Mouse (Mus musculus) midbrain, embryonic 14.5 days (tissue): ENCODE measurements at regions not wholly inside any gene's neighbourhood (a gene's known extent, or its start where the extent isn't known, plus 50 kb on each side); places are given as distances from the start of the nearest gene placed in this dataset.

Experiments used
- ATAC-seq: fragments of 200-750 bp; cut with Nextera tagmentation; 2 replicates; pipeline ENCODE4 v1.8.0; 2017; ENCODE audit warnings: moderate number of reproducible peaks, moderate library complexity; ENCODE audit not compliant: low FRiP score, low TSS enrichment
- DNase-seq: peaks from one replicate; pipeline ENCODE4 v3.0.0-alpha.2; 2015
- H3K27ac ChIP-seq: fragments of 300-500 bp; sonication (generic); replicated peaks from 2 replicates; pipeline ENCODE4 v1.5.1; 2014; ENCODE audit warnings: mild to moderate bottlenecking, low read depth, low read length, moderate library complexity
- H3K27me3 ChIP-seq: fragments of 300-500 bp; sonication (generic); 2 replicates; pipeline ENCODE4 v1.6.1; 2014; ENCODE audit warnings: low read length, control low read depth, mixed read lengths; ENCODE audit not compliant: control insufficient read depth, insufficient read depth
- H3K36me3 ChIP-seq: fragments of 300-500 bp; sonication (generic); 2 replicates; pipeline ENCODE4 v1.6.1; 2014; ENCODE audit warnings: low read length, control low read depth; ENCODE audit not compliant: control insufficient read depth, insufficient read depth
- H3K4me1 ChIP-seq: fragments of 300-500 bp; sonication (generic); 2 replicates; pipeline ENCODE4 v1.6.1; 2014; ENCODE audit warnings: mild to moderate bottlenecking, antibody characterized with exemption, low read length, control low read depth; ENCODE audit not compliant: control insufficient read depth, insufficient read depth
- H3K4me2 ChIP-seq: fragments of 300-500 bp; sonication (generic); 2 replicates; pipeline ENCODE4 v1.6.1; 2014; ENCODE audit warnings: mild to moderate bottlenecking, low read length, moderate library complexity
- H3K4me3 ChIP-seq: fragments of 300-500 bp; sonication (generic); replicated peaks from 2 replicates; pipeline ENCODE4 v1.5.1; 2014; ENCODE audit warnings: low read depth, low read length
- H3K9ac ChIP-seq: fragments of 300-500 bp; sonication (generic); replicated peaks from 2 replicates; pipeline ENCODE4 v1.6.1; 2014; ENCODE audit warnings: mild to moderate bottlenecking, low read length, moderate library complexity
- H3K9me3 ChIP-seq: fragments of 300-500 bp; sonication (generic); 2 replicates; pipeline ENCODE4 v1.6.1; 2016; ENCODE audit warnings: low read length, control low read depth, mixed read lengths; ENCODE audit not compliant: control insufficient read depth
- WGBS: fragments of 180-500 bp; shearing (Covaris S2); extraction: QIAGEN DNeasy Blood & Tissue Kit; methylation state at CpG from one replicate; pipeline ENCODE4 v1.1.7; 2014; 5-methylcytosine and 5-hydroxymethylcytosine counted together

- Histone ChIP-seq H3K4me1 (peaks cover 13% of the 10 kb centered on the region), H3K4me3 (peak overlapping the region; percentile 7; the same call in 1 of the 2 replicates), H3K9me3 (no peaks in the 10 kb centered on the region), H3K9ac (peak overlapping the region; percentile 17; the same call in 1 of the 2 replicates), H3K36me3 (no peaks in the 10 kb centered on the region), H3K27me3 (peaks cover 3% of the 10 kb centered on the region), H3K4me2 (peak overlapping the region; percentile 51), H3K27ac (peak overlapping the region; percentile 28)
- under 1% methylated on average over 12 of the region's 12 CpGs for WGBS
- peak; percentile 73 for DNase-seq
- ATAC-seq: peak; percentile 60; the same call in 1 of the 2 replicates
These were observed 80.5 kb upstream of the Mon1b start for GRCm38 (mm10) chr8:113554700-113555455.

GRCm38 (mm10) chr8:113556994-113557393 lies 78.4 kb upstream of the Mon1b start:
- Histone ChIP-seq H3K9ac (no peak overlapping the region), H3K4me2 (no peak overlapping the region), H3K36me3 (no peaks in the 10 kb centered on the region), H3K4me1 (peaks cover 13% of the 10 kb centered on the region), H3K9me3 (no peaks in the 10 kb centered on the region), H3K27me3 (no peaks in the 10 kb centered on the region; the same call in 1 of the 2 replicates), H3K4me3 (no peak overlapping the region), H3K27ac (no peak overlapping the region)
- DNase-seq (no peak), ATAC-seq (no peak)
- 72% methylated on average over 5 of the region's 5 CpGs for WGBS

- 73% methylated on average over 10 of the region's 10 CpGs for WGBS
- H3K36me3 ChIP-seq: no peaks in the 10 kb centered on the region
- H3K4me3 ChIP-seq: no peak overlapping the region
- no peak for DNase-seq
- H3K27ac ChIP-seq: no peak overlapping the region
- H3K4me2 ChIP-seq: no peak overlapping the region
- no peak overlapping the region for H3K9ac ChIP-seq
- H3K27me3 ChIP-seq: no peaks in the 10 kb centered on the region
- no peaks in the 10 kb centered on the region for H3K9me3 ChIP-seq
- no peak for ATAC-seq
- peaks cover 2% of the 10 kb centered on the region for H3K4me1 ChIP-seq
These were observed 54.3 kb upstream of the Mon1b start for GRCm38 (mm10) chr8:113581098-113581497.

DNA sequence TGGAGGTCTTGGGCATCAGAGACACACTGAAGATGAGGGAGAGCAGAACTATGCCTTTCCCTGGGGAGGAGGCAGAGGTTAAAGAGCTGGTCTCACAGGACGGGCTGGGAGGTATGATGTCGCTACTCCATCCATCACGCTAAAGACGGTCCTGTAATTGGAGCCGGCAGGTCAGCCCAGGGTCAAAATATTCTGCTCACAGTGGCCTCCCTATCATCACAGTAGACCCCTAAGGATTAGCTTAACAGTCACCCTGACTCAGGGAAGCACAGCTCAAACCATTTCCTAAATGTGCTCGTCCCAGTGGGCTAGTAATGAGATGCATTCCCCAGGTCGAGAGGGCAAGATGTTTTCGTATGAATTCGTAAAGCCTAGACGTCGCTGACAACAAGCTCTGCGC lies 53.7 kb upstream of the Mon1b start:
- H3K36me3 ChIP-seq: no peaks in the 10 kb centered on the region
- H3K27me3 ChIP-seq: no peaks in the 10 kb centered on the region
- ATAC-seq: no peak
- no peak overlapping the region for H3K4me3 ChIP-seq
- no peak overlapping the region for H3K27ac ChIP-seq
- no peak overlapping the region for H3K9ac ChIP-seq
- H3K4me2 ChIP-seq: no peak overlapping the region
- DNase-seq: no peak
- H3K9me3 ChIP-seq: no peaks in the 10 kb centered on the region
- H3K4me1 ChIP-seq: peaks cover 2% of the 10 kb centered on the region
- WGBS: 38% methylated on average over 12 of the region's 12 CpGs

DNA sequence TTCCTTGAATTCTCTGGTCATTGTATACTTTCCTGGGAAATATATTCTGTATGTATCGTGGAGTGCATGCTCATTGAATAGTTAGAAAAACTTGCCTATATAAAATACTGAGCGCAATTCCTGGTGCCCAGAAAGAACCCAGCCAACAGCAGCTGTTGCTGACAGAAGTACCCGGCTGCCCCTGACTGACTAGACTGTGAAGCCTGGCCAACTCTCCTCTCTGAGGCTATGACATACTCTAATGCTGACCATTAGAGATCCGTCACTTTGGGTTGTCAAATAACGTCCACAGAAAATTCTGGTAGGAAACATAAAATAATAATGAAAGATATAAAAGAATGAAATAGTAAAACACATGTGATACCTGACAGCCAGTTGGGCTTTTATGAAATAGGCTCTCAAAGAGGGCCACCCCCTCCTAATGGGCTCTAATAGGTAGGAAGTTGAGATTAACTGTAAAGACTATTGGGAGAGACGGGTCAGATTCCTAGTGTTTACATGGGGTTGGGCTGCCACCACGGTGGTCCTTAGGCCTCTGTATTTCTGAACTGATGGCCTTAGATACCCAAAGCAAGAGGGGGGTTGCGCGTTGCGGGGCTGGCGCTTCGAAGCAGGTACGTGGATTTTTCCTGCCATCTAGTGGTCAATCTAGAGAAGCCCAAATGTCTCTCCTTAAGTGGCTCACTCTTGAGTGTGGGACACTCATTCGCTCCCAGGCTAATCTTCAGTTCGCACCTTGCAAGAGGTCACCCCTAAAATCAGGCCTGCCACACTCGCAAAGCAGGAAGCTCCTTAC lies 53.0 kb upstream of the Mon1b start:
- DNase-seq (peak; percentile 90), ATAC-seq (peak; percentile 60; the same call in 1 of the 2 replicates)
- no peak overlapping the region for H3K4me3 ChIP-seq
- H3K27ac ChIP-seq: no peak overlapping the region
- H3K4me1 ChIP-seq: peaks cover 2% of the 10 kb centered on the region
- H3K27me3 ChIP-seq: no peaks in the 10 kb centered on the region
- no peak overlapping the region for H3K9ac ChIP-seq
- WGBS: 28% methylated on average over 16 of the region's 16 CpGs
- no peaks in the 10 kb centered on the region for H3K9me3 ChIP-seq
- no peaks in the 10 kb centered on the region for H3K36me3 ChIP-seq
- no peak overlapping the region for H3K4me2 ChIP-seq

- WGBS: 73% methylated on average over 10 of the region's 10 CpGs
These were observed 51.6 kb upstream of the Mon1b start for GRCm38 (mm10) chr8:113583801-113584200.

More at GRCm38 (mm10) chr8:113583801-113584200, 51.6 kb upstream of the Mon1b start:
- Histone ChIP-seq H3K27me3 (no peaks in the 10 kb centered on the region), H3K4me1 (peaks cover 2% of the 10 kb centered on the region), H3K27ac (no peak overlapping the region), H3K9me3 (no peaks in the 10 kb centered on the region), H3K4me3 (no peak overlapping the region), H3K9ac (no peak overlapping the region), H3K4me2 (no peak overlapping the region), H3K36me3 (no peaks in the 10 kb centered on the region)
- ATAC-seq (no peak), DNase-seq (peak; percentile 15)
